Mouse (Mus musculus) ES-Bruce4 (cell line): ENCODE results near the gene Maml3. TPM values are rescaled to one million over a fixed set of nuclear protein-coding genes. Genes with fewer than 3 reads are reported as not detected.

Experiments used
- H3K27ac ChIP-seq: 2 replicates; pipeline ENCODE4 v1.5.1; 2012; ENCODE audit warnings: low read length, inconsistent platforms; ENCODE audit not compliant: insufficient read depth
- H3K27me3 ChIP-seq: 2 replicates; pipeline ENCODE4 v1.6.1; 2012; ENCODE audit warnings: mild to moderate bottlenecking, low read length, inconsistent platforms; ENCODE audit not compliant: control insufficient read depth, poor library complexity, insufficient read depth, severe bottlenecking
- H3K36me3 ChIP-seq: 2 replicates; pipeline ENCODE4 v1.6.1; 2012; ENCODE audit warnings: inconsistent platforms, mild to moderate bottlenecking, low read length, moderate library complexity; ENCODE audit not compliant: control insufficient read depth, poor library complexity, insufficient read depth, severe bottlenecking
- H3K4me1 ChIP-seq: one replicate; pipeline ENCODE4 v1.8.1; 2011; ENCODE audit warnings: low read length; ENCODE audit not compliant: control insufficient read depth, insufficient read depth
- H3K4me3 ChIP-seq: 2 replicates; pipeline ENCODE4 v1.5.1; 2011; ENCODE audit warnings: low read depth, mild to moderate bottlenecking, low read length
- H3K9ac ChIP-seq: 2 replicates; pipeline ENCODE4 v1.6.1; 2012; ENCODE audit warnings: low read depth, mild to moderate bottlenecking, inconsistent platforms; ENCODE audit not compliant: poor library complexity, severe bottlenecking
- H3K9me3 ChIP-seq: replicated peaks from 2 replicates; pipeline ENCODE4 v1.6.1; 2012; ENCODE audit warnings: mild to moderate bottlenecking, low read length, inconsistent platforms; ENCODE audit not compliant: control insufficient read depth, poor library complexity, insufficient read depth, severe bottlenecking
- CTCF ChIP-seq: IDR thresholded peaks from one replicate; pipeline ENCODE4 v1.8.1; 2011; ENCODE audit warnings: low read depth, low read length
- EP300 ChIP-seq: IDR thresholded peaks from 2 replicates; pipeline ENCODE4 v1.6.1; 2011; ENCODE audit warnings: low read depth, low read length; ENCODE audit not compliant: insufficient read depth
- POLR2A ChIP-seq: IDR thresholded peaks from one replicate; pipeline ENCODE4 v1.8.1; 2011; ENCODE audit warnings: low read length; ENCODE audit not compliant: insufficient read depth
- polyA plus RNA-seq: library from polyadenylated mRNA; stranded (reverse); fragments of >200 nt; gene quantifications from 2 replicates; pipeline ENCODE4 v1.2.4, GENCODE M21; 2011; ENCODE audit warnings: low read depth; ENCODE audit not compliant: missing spikeins, insufficient read depth, insufficient read length

The Maml3 gene
- polyA plus RNA-seq, 1 experiment: 5.7 TPM

DNA sequence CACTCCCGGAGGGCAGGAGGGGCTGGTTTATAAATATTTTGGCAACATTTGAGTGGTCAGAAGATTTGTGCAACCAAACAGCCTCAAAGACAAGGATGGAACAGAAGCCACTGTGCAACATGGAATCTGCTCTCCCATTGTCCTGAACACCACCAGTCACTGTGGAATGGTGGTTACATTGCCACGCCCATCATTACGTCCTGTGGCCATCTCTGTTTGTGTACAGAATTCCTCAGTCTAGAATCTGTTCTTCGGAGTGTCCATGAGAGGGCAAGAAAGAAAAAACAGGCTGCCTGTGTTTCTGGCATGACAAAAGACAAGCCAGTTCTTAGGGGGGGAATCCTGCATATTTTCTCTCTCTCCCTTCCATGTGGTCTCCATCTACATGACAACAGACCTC lies 150.4 kb downstream of the Maml3 start:
- no peak overlapping the region for H3K4me3 ChIP-seq
- TF ChIP-seq POLR2A: no peak
- TF ChIP-seq CTCF: no peak
- no peak for TF ChIP-seq EP300
- no peaks in the 10 kb centered on the region for H3K9me3 ChIP-seq
- H3K9ac ChIP-seq: no peak overlapping the region
- H3K36me3 ChIP-seq: no peaks in the 10 kb centered on the region
- H3K27ac ChIP-seq: no peak overlapping the region
- H3K27me3 ChIP-seq: no peaks in the 10 kb centered on the region
- no peaks in the 10 kb centered on the region for H3K4me1 ChIP-seq

DNA sequence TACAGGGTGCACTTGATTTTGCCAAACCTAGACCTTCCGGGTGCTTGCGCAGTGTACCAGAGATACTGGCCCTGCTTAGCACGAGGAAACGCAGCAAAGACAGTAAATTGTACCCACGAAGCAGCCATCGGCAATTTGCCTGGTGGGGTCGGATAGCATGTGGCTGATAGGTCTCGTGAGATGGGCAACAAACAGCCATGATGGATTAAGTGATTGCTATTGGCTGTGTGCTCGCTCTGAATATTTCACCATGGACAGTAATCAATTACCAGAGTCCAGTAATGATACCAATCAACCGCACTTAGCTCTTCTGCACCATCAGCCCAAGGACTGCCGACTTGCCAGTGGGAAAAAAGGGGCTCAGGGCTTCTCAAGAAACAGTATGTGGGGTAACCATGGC lies 150.9 kb downstream of the Maml3 start:
- Histone ChIP-seq H3K4me1 (no peaks in the 10 kb centered on the region), H3K27ac (no peak overlapping the region)

DNA sequence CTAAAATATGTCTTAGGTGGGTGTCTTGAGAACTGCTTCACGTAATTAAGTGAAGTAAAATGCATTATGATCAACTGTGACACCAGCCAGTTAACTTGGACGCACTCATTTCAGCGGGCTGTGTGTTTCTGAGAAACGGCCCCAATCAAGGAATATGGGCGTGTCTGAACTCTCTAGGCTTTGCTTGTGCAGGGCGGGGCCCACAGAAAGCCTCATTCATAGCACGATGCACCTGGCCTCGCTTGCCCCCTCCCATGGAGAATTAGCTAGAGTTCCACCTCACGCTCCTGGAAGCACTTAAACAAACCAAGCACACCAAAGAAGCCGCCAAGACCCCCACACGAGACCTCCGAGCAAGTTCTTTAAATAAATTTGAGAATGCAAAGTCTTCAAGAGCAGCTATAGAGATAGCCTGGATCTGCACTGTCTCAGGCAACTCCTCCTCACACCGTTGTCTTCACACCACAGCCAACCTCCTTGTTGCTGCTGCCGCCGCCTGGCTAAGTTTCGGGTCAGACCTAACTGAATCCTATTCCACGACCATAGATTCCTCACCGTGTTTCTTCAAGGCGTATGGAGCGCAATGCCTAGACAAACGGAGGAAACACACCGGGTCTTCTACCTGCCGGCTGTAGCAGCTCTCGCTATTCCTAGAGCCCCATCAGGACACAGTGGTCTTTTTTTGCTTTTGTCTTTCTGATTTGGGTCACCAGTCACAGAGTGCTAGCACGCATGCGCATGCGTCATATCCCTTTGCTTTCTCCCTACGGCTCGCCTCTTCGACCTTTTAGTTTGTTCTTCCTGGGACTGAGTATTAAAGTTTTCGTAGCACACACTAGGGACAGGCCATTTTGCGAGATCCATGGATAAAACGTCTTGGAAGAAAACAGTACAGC lies 151.9 kb downstream of the Maml3 start:
- no peak for TF ChIP-seq CTCF
- TF ChIP-seq EP300: no peak
- TF ChIP-seq POLR2A: no peak
- no peaks in the 10 kb centered on the region for H3K9me3 ChIP-seq
- no peak overlapping the region for H3K9ac ChIP-seq
- H3K36me3 ChIP-seq: no peaks in the 10 kb centered on the region
- no peaks in the 10 kb centered on the region for H3K27me3 ChIP-seq
- H3K4me1 ChIP-seq: no peaks in the 10 kb centered on the region
- no peak overlapping the region for H3K27ac ChIP-seq
- no peak overlapping the region for H3K4me3 ChIP-seq

More for the DNA sequence above, 150.9 kb downstream of the Maml3 start:
- Histone ChIP-seq H3K9ac (no peak overlapping the region), H3K36me3 (no peaks in the 10 kb centered on the region), H3K9me3 (no peaks in the 10 kb centered on the region), H3K4me3 (no peak overlapping the region), H3K27me3 (no peaks in the 10 kb centered on the region)
- TF ChIP-seq EP300 (no peak), CTCF (no peak), POLR2A (no peak)

DNA sequence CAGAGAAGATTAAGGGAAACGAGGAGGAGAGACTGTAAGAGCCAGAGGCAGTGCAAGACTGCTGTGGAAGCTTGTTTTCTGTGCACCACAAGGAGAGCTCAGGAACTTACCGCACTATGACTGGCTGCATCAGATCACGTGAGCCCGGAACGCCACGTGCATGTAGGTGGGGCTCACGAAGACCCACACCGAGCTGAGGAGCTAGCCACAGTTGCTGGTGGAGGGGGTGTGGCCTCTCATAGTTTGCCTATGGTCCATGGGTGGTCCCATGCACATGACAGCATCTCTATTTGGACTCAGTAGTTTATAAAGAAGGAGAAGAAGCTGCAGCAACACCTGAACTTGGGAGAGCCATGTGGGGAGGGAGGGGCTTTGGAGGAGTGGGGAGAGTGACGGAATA lies 152.6 kb downstream of the Maml3 start:
- Histone ChIP-seq H3K27ac (no peak overlapping the region), H3K36me3 (no peaks in the 10 kb centered on the region), H3K9me3 (no peaks in the 10 kb centered on the region), H3K4me1 (no peaks in the 10 kb centered on the region), H3K4me3 (no peak overlapping the region), H3K9ac (no peak overlapping the region), H3K27me3 (no peaks in the 10 kb centered on the region)
- TF ChIP-seq POLR2A (no peak), CTCF (no peak)

DNA sequence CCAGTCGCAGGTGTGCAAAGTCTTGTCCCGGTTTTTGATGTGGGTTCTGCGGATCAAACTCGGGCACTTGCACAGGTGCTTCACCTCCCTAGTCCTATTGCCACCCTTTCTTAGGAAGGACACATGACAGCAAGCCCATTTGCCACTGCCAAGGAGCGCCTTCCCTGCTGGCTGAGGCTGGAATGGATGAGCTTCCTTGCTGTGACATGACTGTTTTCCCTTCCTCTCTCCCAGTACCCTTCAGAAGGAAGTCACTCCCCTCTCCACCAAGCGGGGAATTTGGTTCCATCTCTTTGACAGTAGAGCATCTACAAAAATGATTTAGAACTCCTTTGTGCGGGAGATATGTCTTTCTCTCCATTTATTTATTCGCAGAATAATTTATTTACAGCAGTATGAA lies 155.2 kb downstream of the Maml3 start:
- TF ChIP-seq EP300: no peak
- TF ChIP-seq CTCF: no peak
- TF ChIP-seq POLR2A: no peak
- Histone ChIP-seq H3K4me3 (no peak overlapping the region), H3K36me3 (no peaks in the 10 kb centered on the region), H3K27ac (no peak overlapping the region), H3K9me3 (no peaks in the 10 kb centered on the region), H3K4me1 (no peaks in the 10 kb centered on the region), H3K9ac (no peak overlapping the region), H3K27me3 (no peaks in the 10 kb centered on the region)

DNA sequence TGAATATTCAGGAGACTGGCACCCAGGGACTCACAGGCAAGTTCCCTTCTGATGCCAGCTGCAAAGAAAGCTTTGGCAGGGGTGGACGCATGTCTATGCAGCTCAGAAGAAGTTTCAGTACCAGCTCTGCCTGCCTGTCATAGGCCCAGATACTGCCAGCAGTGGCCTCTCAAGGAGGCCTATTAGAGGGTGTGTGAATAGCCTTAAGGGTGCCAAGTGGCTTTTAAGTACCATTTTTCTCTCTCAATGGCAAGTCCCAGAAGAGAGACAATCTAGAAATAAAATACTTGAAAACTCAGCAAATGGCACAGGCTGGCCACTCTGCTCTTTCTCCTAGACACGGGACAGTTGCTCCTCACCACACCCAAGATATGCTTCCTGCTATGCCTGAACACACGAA lies 157.7 kb downstream of the Maml3 start:
- H3K27me3 ChIP-seq: no peaks in the 10 kb centered on the region
- no peak overlapping the region for H3K27ac ChIP-seq
- no peak for TF ChIP-seq CTCF
- no peaks in the 10 kb centered on the region for H3K9me3 ChIP-seq
- no peaks in the 10 kb centered on the region for H3K4me1 ChIP-seq
- H3K4me3 ChIP-seq: no peak overlapping the region
- H3K9ac ChIP-seq: no peak overlapping the region
- H3K36me3 ChIP-seq: no peaks in the 10 kb centered on the region
